Mouse (Mus musculus) CH12.LX (cell line): ENCODE results near the gene Agpat4. TPM values are rescaled to one million over a fixed set of nuclear protein-coding genes. Genes with fewer than 3 reads are reported as not detected.

Experiments
- DNase-seq: peaks from one replicate; pipeline ENCODE4 v3.0.0-alpha.2; 2013; ENCODE audit errors: extremely low read depth
- H3K27ac ChIP-seq: 2 replicates; pipeline ENCODE4 v1.5.1; 2012; ENCODE audit warnings: low read depth, mild to moderate bottlenecking, control low read depth, moderate library complexity; ENCODE audit not compliant: insufficient read depth
- H3K27me3 ChIP-seq: replicated peaks from 2 replicates; pipeline ENCODE3; 2012; ENCODE audit warnings: inconsistent platforms
- H3K36me3 ChIP-seq, 2 experiments: replicated peaks in 1 of 2; 2 replicates each; pipeline versions ENCODE3 to v1.6.1; 2012; ENCODE audit warnings: inconsistent platforms in 1 of 2, low read length in 1 of 2, mild to moderate bottlenecking in 1 of 2, mixed read lengths in 1 of 2, moderate library complexity in 1 of 2; ENCODE audit not compliant: control insufficient read depth in 1 of 2, insufficient read depth in 1 of 2
- H3K4me1 ChIP-seq, 2 experiments: 2 replicates each; pipeline ENCODE4 v1.6.1; 2012; ENCODE audit warnings: inconsistent platforms in 1 of 2, moderate library complexity in 1 of 2; ENCODE audit not compliant: insufficient read depth in 2 of 2, control insufficient read depth in 1 of 2
- H3K4me2 ChIP-seq: 2 replicates; pipeline ENCODE4 v1.6.1; 2012; ENCODE audit warnings: low read depth, mild to moderate bottlenecking, control low read depth; ENCODE audit not compliant: poor library complexity, insufficient read depth, severe bottlenecking
- H3K4me3 ChIP-seq, 3 experiments: fragments of 150-350 bp in 1 of 3; sonication (generic) in 1 of 3; replicated peaks in 1 of 3; 2 replicates each; pipeline versions ENCODE3 to v1.5.1; 2011 to 2012; ENCODE audit warnings: low read depth in 2 of 3, low read length in 2 of 3, mild to moderate bottlenecking in 2 of 3, moderate library complexity in 2 of 3, control low read depth in 1 of 3, improper control_type of control experiment in 1 of 3, inconsistent platforms in 1 of 3, mixed read lengths in 1 of 3; ENCODE audit not compliant: poor library complexity in 1 of 3
- H3K79me2 ChIP-seq: replicated peaks from 2 replicates; pipeline ENCODE4 v1.6.1; 2012; ENCODE audit warnings: mild to moderate bottlenecking, moderate library complexity; ENCODE audit not compliant: control insufficient read depth, poor library complexity, insufficient read depth, severe bottlenecking; ENCODE audit errors: extremely low read depth
- H3K9ac ChIP-seq: 2 replicates; pipeline ENCODE4 v1.6.1; 2012; ENCODE audit warnings: low read depth, mild to moderate bottlenecking, control low read depth, moderate library complexity; ENCODE audit not compliant: insufficient read depth
- H3K9me3 ChIP-seq: replicated peaks from 2 replicates; pipeline ENCODE3; 2012; ENCODE audit warnings: low read length, inconsistent platforms, mixed read lengths
- BHLHE40 ChIP-seq: IDR thresholded peaks from 2 replicates; pipeline ENCODE4 v1.6.1; 2011; ENCODE audit warnings: mild to moderate bottlenecking, low read depth, low read length, improper control_type of control experiment
- CHD1 ChIP-seq: IDR thresholded peaks from 2 replicates; pipeline ENCODE4 v1.6.1; 2012; ENCODE audit warnings: low read depth, low read length, improper control_type of control experiment, inconsistent platforms
- CHD2 ChIP-seq: IDR thresholded peaks from 2 replicates; pipeline ENCODE4 v1.6.1; 2011; ENCODE audit warnings: low read length, improper control_type of control experiment
- EP300 ChIP-seq: IDR thresholded peaks from 2 replicates; pipeline ENCODE4 v1.6.1; 2011; ENCODE audit warnings: low read length, improper control_type of control experiment
- ETS1 ChIP-seq: conservative IDR thresholded peaks from 2 replicates; pipeline ENCODE4 v1.6.1; 2012; ENCODE audit warnings: low read depth, mild to moderate bottlenecking, inconsistent platforms, low read length, improper control_type of control experiment, moderate library complexity
- IRF4 ChIP-seq: IDR thresholded peaks from 2 replicates; pipeline ENCODE4 v1.6.1; 2014; ENCODE audit warnings: low read depth, mild to moderate bottlenecking, inconsistent platforms, low read length, improper control_type of control experiment
- JUN ChIP-seq: IDR thresholded peaks from 2 replicates; pipeline ENCODE4 v1.6.1; 2011; ENCODE audit warnings: low read depth, mild to moderate bottlenecking, low read length, improper control_type of control experiment, moderate library complexity; ENCODE audit not compliant: insufficient read depth
- JUND ChIP-seq: conservative IDR thresholded peaks from 2 replicates; pipeline ENCODE4 v1.6.1; 2011; ENCODE audit warnings: low read depth, low read length, improper control_type of control experiment
- MAFK ChIP-seq: IDR thresholded peaks from 2 replicates; pipeline ENCODE4 v1.6.1; 2011; ENCODE audit warnings: low read length, improper control_type of control experiment; ENCODE audit not compliant: insufficient replicate concordance
- MAX ChIP-seq: IDR thresholded peaks from 2 replicates; pipeline ENCODE4 v1.6.1; 2011; ENCODE audit warnings: low read length, improper control_type of control experiment
- MYC ChIP-seq: IDR thresholded peaks from 2 replicates; pipeline ENCODE4 v1.6.1; 2011; ENCODE audit warnings: low read depth, mild to moderate bottlenecking, improper control_type of control experiment, low read length
- NELFE ChIP-seq: IDR thresholded peaks from 2 replicates; pipeline ENCODE4 v1.6.1; 2011; ENCODE audit warnings: low read depth, low read length, improper control_type of control experiment
- POLR2AphosphoS2 ChIP-seq: IDR thresholded peaks from 2 replicates; pipeline ENCODE4 v1.6.1; 2011; ENCODE audit warnings: low read depth, low read length, improper control_type of control experiment
- RCOR1 ChIP-seq: conservative IDR thresholded peaks from 2 replicates; pipeline ENCODE4 v1.6.1; 2012; ENCODE audit warnings: low read depth, mild to moderate bottlenecking, inconsistent platforms, low read length, improper control_type of control experiment
- SMC3 ChIP-seq: IDR thresholded peaks from 2 replicates; pipeline ENCODE4 v1.6.1; 2011; ENCODE audit warnings: low read depth, low read length, improper control_type of control experiment
- UBTF ChIP-seq: IDR thresholded peaks from 2 replicates; pipeline ENCODE4 v1.6.1; 2012; ENCODE audit warnings: low read depth, mild to moderate bottlenecking, inconsistent platforms, low read length, improper control_type of control experiment, moderate library complexity
- USF1 ChIP-seq: IDR thresholded peaks from 2 replicates; pipeline ENCODE4 v1.6.1; 2014; ENCODE audit warnings: low read depth, mild to moderate bottlenecking, inconsistent platforms, low read length, improper control_type of control experiment
- USF2 ChIP-seq: conservative IDR thresholded peaks from 2 replicates; pipeline ENCODE4 v1.6.1; 2011; ENCODE audit warnings: low read depth, low read length, improper control_type of control experiment
- ZMIZ1 ChIP-seq: IDR thresholded peaks from 2 replicates; pipeline ENCODE4 v1.6.1; 2012; ENCODE audit warnings: low read depth, mild to moderate bottlenecking, inconsistent platforms, low read length, improper control_type of control experiment
- ZNF384 ChIP-seq: IDR thresholded peaks from 2 replicates; pipeline ENCODE4 v1.6.1; 2012; ENCODE audit warnings: low read depth, low read length, improper control_type of control experiment, inconsistent platforms
- dilution Hi-C: fragments of 300-500 bp; cut with MboI; formaldehyde crosslinking; loops from 2 replicates; pipeline ENCODE4 v1.14.3; 2020; ENCODE audit warnings: low sequenced_read_pairs; ENCODE audit not compliant: extremely low pct_unique_long_range_greater_than_20kb, extremely low pct_ligation_motif_present
- in situ Hi-C: fragments of 300-500 bp; cut with MboI; formaldehyde crosslinking; loops from 3 replicates; pipeline ENCODE4 v1.14.3; 2019; ENCODE audit warnings: low sequenced_read_pairs, low pct_ligation_motif_present, low pct_unique_long_range_greater_than_20kb, mixed read lengths
- polyA plus RNA-seq: library from polyadenylated mRNA; unstranded; fragments of >175 nt; gene quantifications from 2 replicates; pipeline ENCODE4 v1.2.1, GENCODE M21; 2012; ENCODE audit warnings: low read depth; ENCODE audit not compliant: insufficient read length
- total RNA-seq, 2 experiments: library from RNA; depleted of rRNA; stranded (reverse); fragments of 300-350 nt in 1 of 2; fragments of >200 nt in 1 of 2; gene quantifications; 2 replicates each; pipeline ENCODE4 v1.2.3; 2012 to 2014

Agpat4 gene
- total and polyA plus RNA-seq, 3 experiments: 34.7 to 83.2 (median 44.5) TPM

- Histone ChIP-seq H3K36me3 (peaks cover 45 to 85% of the 10 kb centered on the region in 2 experiments), H3K4me3 (no peak overlapping the region), H3K27me3 (no peaks in the 10 kb centered on the region), H3K9me3 (no peaks in the 10 kb centered on the region), H3K79me2 (peaks cover 32% of the 10 kb centered on the region), H3K9ac (0 out of 2 replicates have a peak overlapping the region, but pooled peaks have one; percentile 10), H3K4me2 (0 out of 2 replicates have a peak overlapping the region, but pooled peaks have one; percentile 39), H3K27ac (peak overlapping the region; percentile 53), H3K4me1 (peaks cover 14 to 36% of the 10 kb centered on the region in 2 experiments)
- dilution Hi-C loops (no loop called here), in situ Hi-C loops (loop anchor here (5.0 kb wide), 1 partner anchor 33 kb away; no protein-coding TSS in a partner anchor)
- no peak for DNase-seq
- TF ChIP-seq RCOR1: no peak
- no peak for TF ChIP-seq JUND
- TF ChIP-seq POLR2AphosphoS2: no peak
- TF ChIP-seq JUN: no peak
- no peak for TF ChIP-seq IRF4
- TF ChIP-seq ZNF384: no peak
- TF ChIP-seq MYC: no peak
- no peak for TF ChIP-seq ZMIZ1
- TF ChIP-seq NELFE: no peak
- no peak for TF ChIP-seq CHD1
- no peak for TF ChIP-seq MAFK
- no peak for TF ChIP-seq BHLHE40
- no peak for TF ChIP-seq MAX
- no peak for TF ChIP-seq ETS1
- TF ChIP-seq USF2: no peak
- no peak for TF ChIP-seq SMC3
Measured at GRCm38 (mm10) chr17:12195604-12196003, 77.1 kb downstream of the Agpat4 start.

GRCm38 (mm10) chr17:12199933-12200332 lies 81.4 kb downstream of the Agpat4 start:
- Histone ChIP-seq H3K4me3 (no peak overlapping the region), H3K27me3 (no peaks in the 10 kb centered on the region), H3K4me2 (no peak overlapping the region), H3K9ac (no peak overlapping the region), H3K4me1 (peaks cover 32 to 70% of the 10 kb centered on the region in 2 experiments), H3K27ac (no peak overlapping the region), H3K36me3 (peaks cover 31 to 84% of the 10 kb centered on the region in 2 experiments), H3K79me2 (peaks cover 14% of the 10 kb centered on the region), H3K9me3 (no peaks in the 10 kb centered on the region)
- TF ChIP-seq EP300 (no peak), JUND (no peak), USF1 (no peak), BHLHE40 (no peak), ZMIZ1 (no peak), JUN (no peak), UBTF (no peak), CHD2 (no peak)
- dilution Hi-C loops (no loop called here), in situ Hi-C loops (loop anchor here (5.0 kb wide), 1 partner anchor 38 kb away; no protein-coding TSS in a partner anchor)
- DNase-seq: no peak
